Mouse (Mus musculus): ENCODE data around the gene Cdpf1.

DNA sequence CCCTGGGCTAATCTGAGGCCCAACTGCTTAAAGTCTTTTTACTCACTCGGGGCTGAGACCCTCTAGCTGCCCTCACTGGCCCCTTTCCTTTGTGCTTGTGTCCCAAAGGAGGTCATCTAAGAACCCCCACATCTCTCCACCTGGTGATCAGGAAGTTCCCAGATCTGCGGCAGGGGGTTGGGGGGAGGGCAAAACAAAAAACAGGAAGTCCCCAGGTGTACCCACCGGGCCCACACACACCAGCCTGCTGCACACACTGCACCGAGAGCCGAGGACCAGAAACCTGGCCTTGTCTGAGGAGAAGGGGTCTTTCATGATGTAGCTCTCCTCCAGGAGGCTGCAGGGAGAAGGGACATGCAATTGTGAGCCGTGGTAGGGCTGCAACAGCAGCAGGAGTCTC lies 3.5 kb downstream of the Cdpf1 start:
- TF ChIP-seq CTCF (IDR thresholded peaks at IDR 0.05; ENCODE audit: insufficient read depth, low read depth, low read length) (no peak), POLR2A (IDR thresholded peaks at IDR 0.05; ENCODE audit: insufficient read depth, low read depth, low read length) (no peak)
